Mouse (Mus musculus): ENCODE measurements around the gene Mvb12b. TPM values are rescaled to one million over a fixed set of nuclear protein-coding genes. Genes with fewer than 3 reads are reported as not detected.

Gene Mvb12b
- polyA plus RNA-seq, 1 experiment from 2014 or later, result 43.7 TPM

DNA sequence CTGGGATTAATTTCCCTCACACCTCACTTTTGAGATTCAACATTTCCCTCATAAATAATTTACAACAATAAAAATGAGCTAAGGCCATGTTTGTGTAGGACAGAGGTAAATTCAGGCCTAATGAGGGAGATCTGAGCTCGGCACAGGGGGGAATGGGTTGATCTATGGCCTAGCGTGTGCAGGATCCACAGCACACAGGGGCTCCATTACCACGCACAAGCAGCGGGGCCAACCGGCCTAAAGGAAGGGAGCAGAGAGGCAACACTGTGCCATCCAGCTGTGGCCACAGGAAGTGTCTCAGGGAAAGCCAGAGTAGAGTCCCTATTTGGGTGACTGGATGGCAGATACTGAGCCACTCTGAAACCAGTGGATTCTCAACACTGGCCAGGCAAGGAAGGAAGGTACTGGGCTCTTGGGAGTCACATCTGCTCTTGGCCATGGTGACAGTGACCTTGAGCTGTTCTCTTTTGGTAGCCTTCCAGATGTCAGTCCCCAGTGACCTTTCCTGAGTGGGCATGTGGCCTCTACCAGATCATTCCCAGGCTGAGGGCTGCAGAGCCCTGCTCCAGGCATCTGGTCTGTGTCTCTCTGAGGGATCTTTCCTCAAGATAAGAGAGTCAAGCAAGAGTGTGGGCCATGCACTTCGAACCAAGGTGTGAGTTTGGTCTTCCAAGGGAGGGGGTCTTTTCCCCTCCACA, 9.9 kb downstream of the Mvb12b start:
- ATAC-seq (ENCODE audit: insufficient read depth, low FRiP score, low TSS enrichment) (no peak), DNase-seq (ENCODE audit: low spot score) (peak; percentile 44)
- Histone ChIP-seq H3K4me1 (ENCODE audit: control insufficient read depth, insufficient read depth, low read length) (peaks cover 38% of the 10 kb centered on the region), H3K27me3 (ENCODE audit: control insufficient read depth, insufficient read depth, low read length) (no peaks in the 10 kb centered on the region), H3K36me3 (ENCODE audit: control insufficient read depth, insufficient read depth, low read length) (peaks cover 7% of the 10 kb centered on the region), H3K9ac (ENCODE audit: low read length) (peak overlapping the region; percentile 50), H3K9me3 (ENCODE audit: control insufficient read depth, low read length) (no peaks in the 10 kb centered on the region), H3K27ac (ENCODE audit: low read depth, low read length) (peak overlapping the region; percentile 99), H3K4me3 (ENCODE audit: low read depth, low read length) (no peak overlapping the region), H3K4me2 (ENCODE audit: low read depth) (no peak overlapping the region)
- WGBS, result 56% methylated on average over 6 of the region's 6 CpGs

DNA sequence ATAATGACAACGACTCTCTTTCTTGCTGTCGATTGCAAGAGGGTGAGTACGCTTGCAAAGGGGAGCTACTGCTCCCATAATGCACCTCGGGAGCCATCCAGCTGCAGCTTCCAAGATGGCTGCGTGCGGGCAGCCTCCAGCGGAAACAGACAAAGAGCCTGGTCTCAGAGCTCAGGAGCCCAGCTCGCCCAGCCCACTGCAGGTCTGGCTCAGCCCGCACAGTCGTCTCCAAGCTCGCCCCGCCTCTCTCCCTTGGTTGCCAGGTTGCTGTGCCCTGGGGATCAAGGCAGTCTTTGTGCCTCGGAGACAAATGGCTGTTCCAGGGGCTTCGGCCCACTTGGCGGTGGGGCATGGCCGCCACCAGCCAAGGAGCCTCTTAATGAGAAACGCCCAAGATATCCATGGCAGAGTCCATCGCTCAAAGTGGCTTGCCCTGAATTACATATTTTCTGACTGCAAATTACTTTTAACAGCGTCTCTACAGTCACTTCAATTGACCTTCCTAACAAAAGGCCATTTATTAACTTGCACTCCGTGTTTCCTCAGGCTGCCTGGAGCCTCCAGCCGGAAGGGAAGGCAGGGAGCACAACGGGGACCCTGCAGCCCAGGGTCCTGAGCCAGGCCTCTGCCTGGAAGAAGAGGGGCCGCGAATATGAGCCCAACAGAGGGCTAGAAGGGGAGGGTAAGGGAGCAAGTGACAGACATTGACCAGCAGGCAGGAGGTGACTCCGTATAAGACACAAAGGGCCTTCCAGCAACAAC, 11.0 kb downstream of the Mvb12b start:
- WGBS, result 10% methylated on average over 25 of the region's 25 CpGs
- peak overlapping the region; percentile 50 for H3K9ac ChIP-seq (ENCODE audit: low read length)
- no peak overlapping the region for H3K4me3 ChIP-seq (ENCODE audit: low read depth, low read length)
- H3K4me1 ChIP-seq (ENCODE audit: control insufficient read depth, insufficient read depth, low read length), result peaks cover 37% of the 10 kb centered on the region
- H3K4me2 ChIP-seq (ENCODE audit: low read depth), result peak overlapping the region; percentile 28; the same call in 1 of the 2 replicates
- DNase-seq (ENCODE audit: low spot score) (peak; percentile 94), ATAC-seq (ENCODE audit: insufficient read depth, low FRiP score, low TSS enrichment) (peak; percentile 92)
- no peaks in the 10 kb centered on the region for H3K9me3 ChIP-seq (ENCODE audit: control insufficient read depth, low read length)
- peaks cover 7% of the 10 kb centered on the region for H3K36me3 ChIP-seq (ENCODE audit: control insufficient read depth, insufficient read depth, low read length)
- peak overlapping the region; percentile 99 for H3K27ac ChIP-seq (ENCODE audit: low read depth, low read length)
- H3K27me3 ChIP-seq (ENCODE audit: control insufficient read depth, insufficient read depth, low read length), result no peaks in the 10 kb centered on the region

DNA sequence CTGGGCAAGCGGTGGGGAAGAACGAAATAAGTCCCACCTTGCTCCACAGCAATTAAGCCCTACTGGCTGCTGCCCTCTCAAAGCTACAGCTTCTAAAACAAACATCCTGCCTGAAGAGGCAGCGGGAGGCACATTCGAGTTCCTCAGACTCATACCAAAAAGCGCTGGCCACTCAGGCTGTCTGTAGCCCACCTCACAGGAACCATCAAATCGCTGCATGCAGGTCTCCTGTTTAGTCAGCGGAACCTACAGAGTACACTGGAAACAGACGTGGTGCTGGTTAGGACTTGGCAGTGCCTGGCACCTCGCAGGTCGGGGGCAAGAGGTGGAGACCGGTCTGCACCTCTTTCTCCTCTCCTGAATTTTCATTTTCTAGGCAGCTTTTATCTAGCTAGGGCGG, 12.2 kb downstream of the Mvb12b start:
- Histone ChIP-seq H3K4me2 (ENCODE audit: low read depth) (no peak overlapping the region), H3K36me3 (ENCODE audit: control insufficient read depth, insufficient read depth, low read length) (peaks cover 7% of the 10 kb centered on the region), H3K4me3 (ENCODE audit: low read depth, low read length) (no peak overlapping the region), H3K27me3 (ENCODE audit: control insufficient read depth, insufficient read depth, low read length) (no peaks in the 10 kb centered on the region), H3K4me1 (ENCODE audit: control insufficient read depth, insufficient read depth, low read length) (peaks cover 35% of the 10 kb centered on the region), H3K27ac (ENCODE audit: low read depth, low read length) (peak overlapping the region; percentile 99), H3K9me3 (ENCODE audit: control insufficient read depth, low read length) (no peaks in the 10 kb centered on the region), H3K9ac (ENCODE audit: low read length) (no peak overlapping the region; the same call in 1 of the 2 replicates)
- 67% methylated on average over 12 of the region's 12 CpGs for WGBS
- ATAC-seq (ENCODE audit: insufficient read depth, low FRiP score, low TSS enrichment), result no peak
- DNase-seq (ENCODE audit: low spot score), result no peak

DNA sequence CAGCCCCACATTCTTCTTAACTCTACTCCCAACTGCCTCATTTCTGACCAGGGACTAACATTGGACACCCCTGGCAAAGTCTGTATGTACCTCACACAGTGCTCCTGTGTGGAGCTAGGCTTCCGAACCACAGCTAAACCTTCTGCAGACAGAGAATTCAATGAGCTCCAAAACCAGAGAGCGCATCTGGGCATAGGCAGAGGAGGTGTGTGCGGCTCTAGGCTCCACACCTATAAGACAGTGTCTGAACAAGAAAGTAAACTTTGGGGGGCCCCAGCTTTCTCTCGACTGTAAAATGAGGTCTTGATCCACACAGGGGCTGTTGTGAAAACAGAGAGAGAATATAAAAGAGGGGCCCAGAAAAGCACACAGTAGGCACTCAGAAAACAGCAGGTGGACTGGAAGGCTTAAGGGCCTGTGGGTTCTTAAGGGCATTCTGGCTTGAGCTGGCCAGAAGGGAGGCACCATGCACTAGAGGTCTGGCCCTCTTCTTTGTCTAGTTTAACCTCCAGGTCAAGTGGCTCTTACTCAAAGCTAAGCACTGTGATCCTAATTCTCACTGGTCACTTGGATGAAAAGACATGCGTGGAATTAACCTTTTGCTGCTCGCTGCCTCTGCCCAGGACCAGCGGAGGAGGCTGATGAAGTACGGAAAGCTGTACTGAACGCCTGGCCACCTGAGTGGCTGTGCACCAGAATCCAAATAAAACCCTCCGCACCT, 12.7 kb downstream of the Mvb12b start:
- no peaks in the 10 kb centered on the region for H3K27me3 ChIP-seq (ENCODE audit: control insufficient read depth, insufficient read depth, low read length)
- H3K4me2 ChIP-seq (ENCODE audit: low read depth), result no peak overlapping the region
- no peak overlapping the region; the same call in 1 of the 2 replicates for H3K9ac ChIP-seq (ENCODE audit: low read length)
- peak overlapping the region; percentile 99 for H3K27ac ChIP-seq (ENCODE audit: low read depth, low read length)
- 64% methylated on average over 10 of the region's 10 CpGs for WGBS
- H3K36me3 ChIP-seq (ENCODE audit: control insufficient read depth, insufficient read depth, low read length), result peaks cover 7% of the 10 kb centered on the region
- H3K4me1 ChIP-seq (ENCODE audit: control insufficient read depth, insufficient read depth, low read length), result peaks cover 35% of the 10 kb centered on the region
- DNase-seq (ENCODE audit: low spot score) (no peak), ATAC-seq (ENCODE audit: insufficient read depth, low FRiP score, low TSS enrichment) (no peak)
- no peak overlapping the region for H3K4me3 ChIP-seq (ENCODE audit: low read depth, low read length)
- H3K9me3 ChIP-seq (ENCODE audit: control insufficient read depth, low read length), result no peaks in the 10 kb centered on the region

DNA sequence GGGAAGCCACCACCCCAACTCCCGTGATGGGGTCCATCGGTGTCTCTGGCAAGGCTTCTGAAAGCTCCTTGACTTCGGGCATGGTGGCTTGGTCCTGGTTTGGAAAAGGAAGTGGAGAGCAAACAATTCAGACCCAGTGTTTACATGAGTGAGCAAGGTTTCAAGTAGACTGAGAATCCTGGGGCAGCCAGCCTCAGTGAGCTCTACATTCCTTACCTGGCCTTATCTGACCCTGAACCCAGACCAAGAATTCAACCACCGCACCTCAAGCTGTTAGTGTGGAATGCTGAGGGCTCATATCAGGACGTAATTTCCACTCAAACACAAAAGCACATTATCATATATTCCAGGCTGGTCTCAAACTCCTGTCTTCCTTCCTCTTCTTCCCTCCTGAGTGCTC, 13.4 kb downstream of the Mvb12b start:
- ATAC-seq (ENCODE audit: insufficient read depth, low FRiP score, low TSS enrichment) (no peak), DNase-seq (ENCODE audit: low spot score) (no peak)
- H3K9me3 ChIP-seq (ENCODE audit: control insufficient read depth, low read length), result no peaks in the 10 kb centered on the region
- H3K36me3 ChIP-seq (ENCODE audit: control insufficient read depth, insufficient read depth, low read length), result peaks cover 7% of the 10 kb centered on the region
- H3K27me3 ChIP-seq (ENCODE audit: control insufficient read depth, insufficient read depth, low read length), result no peaks in the 10 kb centered on the region
- H3K4me2 ChIP-seq (ENCODE audit: low read depth), result no peak overlapping the region
- H3K27ac ChIP-seq (ENCODE audit: low read depth, low read length), result no peak overlapping the region
- no peak overlapping the region for H3K9ac ChIP-seq (ENCODE audit: low read length)
- 92% methylated on average over 5 of the region's 5 CpGs for WGBS
- H3K4me3 ChIP-seq (ENCODE audit: low read depth, low read length), result no peak overlapping the region
- H3K4me1 ChIP-seq (ENCODE audit: control insufficient read depth, insufficient read depth, low read length), result peaks cover 34% of the 10 kb centered on the region

DNA sequence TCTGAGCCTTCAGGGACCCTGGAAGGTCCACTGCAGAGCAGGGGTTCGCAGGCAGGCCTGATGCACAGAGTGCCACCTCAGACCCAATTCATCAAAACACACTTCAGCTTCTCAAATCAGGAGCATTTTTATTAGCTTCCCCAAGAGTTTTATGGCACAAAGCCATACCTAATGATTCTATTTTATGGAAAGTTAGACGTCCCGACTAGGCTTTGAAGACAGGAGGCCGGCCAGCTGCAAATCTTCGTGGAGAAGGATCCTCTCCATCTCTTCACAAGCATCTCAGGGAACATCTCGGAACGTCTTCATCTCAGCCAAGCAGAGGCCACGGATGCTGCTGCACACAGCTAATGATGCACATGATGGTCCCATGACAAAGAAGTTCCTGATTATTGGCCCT, 14.2 kb downstream of the Mvb12b start:
- H3K27me3 ChIP-seq (ENCODE audit: control insufficient read depth, insufficient read depth, low read length), result no peaks in the 10 kb centered on the region
- H3K36me3 ChIP-seq (ENCODE audit: control insufficient read depth, insufficient read depth, low read length), result peaks cover 7% of the 10 kb centered on the region
- DNase-seq (ENCODE audit: low spot score) (no peak), ATAC-seq (ENCODE audit: insufficient read depth, low FRiP score, low TSS enrichment) (no peak)
- WGBS, result 83% methylated on average over 8 of the region's 8 CpGs
- no peaks in the 10 kb centered on the region for H3K9me3 ChIP-seq (ENCODE audit: control insufficient read depth, low read length)
- no peak overlapping the region for H3K27ac ChIP-seq (ENCODE audit: low read depth, low read length)
- no peak overlapping the region for H3K9ac ChIP-seq (ENCODE audit: low read length)
- H3K4me1 ChIP-seq (ENCODE audit: control insufficient read depth, insufficient read depth, low read length), result peaks cover 31% of the 10 kb centered on the region
- H3K4me3 ChIP-seq (ENCODE audit: low read depth, low read length), result no peak overlapping the region
- H3K4me2 ChIP-seq (ENCODE audit: low read depth), result no peak overlapping the region

DNA sequence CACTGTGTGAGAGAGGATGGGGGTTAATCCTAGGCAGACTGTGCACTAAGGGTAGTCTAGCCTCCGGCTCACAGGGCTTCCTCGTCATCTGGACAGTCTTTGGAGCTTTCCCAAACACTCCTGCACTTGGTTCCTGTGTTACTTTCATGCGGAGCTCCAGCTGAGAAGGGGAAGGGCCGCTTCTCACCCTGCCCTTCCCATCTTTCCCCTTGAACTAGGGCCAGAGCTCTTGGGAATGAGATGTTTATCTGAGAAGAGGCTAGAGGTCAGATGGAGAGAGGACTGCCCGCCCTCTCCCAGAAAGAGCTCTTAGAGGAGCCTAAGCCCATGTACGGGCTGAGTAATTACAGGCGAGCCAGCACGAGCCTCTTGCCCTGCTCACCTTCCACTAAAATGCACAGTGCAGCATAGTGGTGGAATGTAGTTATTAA, 14.9 kb downstream of the Mvb12b start:
- Histone ChIP-seq H3K36me3 (ENCODE audit: control insufficient read depth, insufficient read depth, low read length) (peaks cover 7% of the 10 kb centered on the region), H3K27me3 (ENCODE audit: control insufficient read depth, insufficient read depth, low read length) (no peaks in the 10 kb centered on the region), H3K9me3 (ENCODE audit: control insufficient read depth, low read length) (no peaks in the 10 kb centered on the region), H3K9ac (ENCODE audit: low read length) (no peak overlapping the region), H3K27ac (ENCODE audit: low read depth, low read length) (no peak overlapping the region), H3K4me3 (ENCODE audit: low read depth, low read length) (no peak overlapping the region), H3K4me2 (ENCODE audit: low read depth) (no peak overlapping the region), H3K4me1 (ENCODE audit: control insufficient read depth, insufficient read depth, low read length) (peaks cover 24% of the 10 kb centered on the region)
- 67% methylated on average over 8 of the region's 8 CpGs for WGBS
- DNase-seq (ENCODE audit: low spot score) (no peak), ATAC-seq (ENCODE audit: insufficient read depth, low FRiP score, low TSS enrichment) (no peak)

DNA sequence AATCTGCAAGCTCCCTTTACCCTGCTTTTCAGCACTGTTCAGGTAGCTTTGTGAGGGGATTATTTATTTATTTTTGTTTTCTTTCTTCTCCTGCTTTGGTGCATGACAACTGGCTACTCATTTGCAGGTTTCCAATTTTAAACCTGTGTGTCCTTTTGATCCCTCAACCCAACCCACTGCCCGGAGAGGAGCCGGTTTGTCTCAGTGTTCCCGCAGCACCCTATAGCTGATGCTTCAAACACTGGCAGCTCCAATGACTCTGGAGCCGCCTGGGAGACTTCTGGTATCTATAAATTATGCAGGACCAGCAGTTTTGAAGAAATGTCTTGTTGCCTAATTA, 16.6 kb downstream of the Mvb12b start:
- no peaks in the 10 kb centered on the region for H3K9me3 ChIP-seq (ENCODE audit: control insufficient read depth, low read length)
- H3K4me1 ChIP-seq (ENCODE audit: control insufficient read depth, insufficient read depth, low read length), result peaks cover 12% of the 10 kb centered on the region
- H3K4me2 ChIP-seq (ENCODE audit: low read depth), result no peak overlapping the region
- H3K9ac ChIP-seq (ENCODE audit: low read length), result no peak overlapping the region
- ATAC-seq (ENCODE audit: insufficient read depth, low FRiP score, low TSS enrichment) (no peak), DNase-seq (ENCODE audit: low spot score) (no peak)
- 84% methylated on average over 4 of the region's 4 CpGs for WGBS
- peaks cover 7% of the 10 kb centered on the region for H3K36me3 ChIP-seq (ENCODE audit: control insufficient read depth, insufficient read depth, low read length)
- no peak overlapping the region for H3K27ac ChIP-seq (ENCODE audit: low read depth, low read length)
- H3K27me3 ChIP-seq (ENCODE audit: control insufficient read depth, insufficient read depth, low read length), result no peaks in the 10 kb centered on the region
- H3K4me3 ChIP-seq (ENCODE audit: low read depth, low read length), result no peak overlapping the region
